Mouse (Mus musculus): Measurements from ENCODE around the gene Reck.

The Reck gene

DNA sequence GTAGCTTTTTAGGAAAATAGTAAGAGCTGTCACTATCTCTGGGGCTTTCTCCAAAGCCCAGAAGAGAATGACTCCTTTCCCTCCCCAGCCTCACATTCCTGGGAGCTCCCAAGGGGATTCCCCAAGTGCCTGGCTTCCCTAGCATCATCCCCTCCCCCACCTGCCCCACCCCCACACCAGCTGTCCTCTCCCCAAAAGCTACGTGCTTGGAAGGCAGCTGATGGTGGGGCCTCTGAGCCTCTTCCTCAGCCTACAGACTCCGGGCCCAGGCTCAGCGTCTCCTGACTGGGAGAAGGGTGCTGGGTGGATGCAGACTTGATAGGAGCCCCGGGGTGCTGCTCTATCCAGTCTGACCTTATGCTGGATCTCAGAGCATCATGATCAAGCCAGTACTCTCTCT, 94.0 kb downstream of the Reck start:
- DNase-seq (ENCODE audit: low read depth, low spot score) = peak; percentile 73

DNA sequence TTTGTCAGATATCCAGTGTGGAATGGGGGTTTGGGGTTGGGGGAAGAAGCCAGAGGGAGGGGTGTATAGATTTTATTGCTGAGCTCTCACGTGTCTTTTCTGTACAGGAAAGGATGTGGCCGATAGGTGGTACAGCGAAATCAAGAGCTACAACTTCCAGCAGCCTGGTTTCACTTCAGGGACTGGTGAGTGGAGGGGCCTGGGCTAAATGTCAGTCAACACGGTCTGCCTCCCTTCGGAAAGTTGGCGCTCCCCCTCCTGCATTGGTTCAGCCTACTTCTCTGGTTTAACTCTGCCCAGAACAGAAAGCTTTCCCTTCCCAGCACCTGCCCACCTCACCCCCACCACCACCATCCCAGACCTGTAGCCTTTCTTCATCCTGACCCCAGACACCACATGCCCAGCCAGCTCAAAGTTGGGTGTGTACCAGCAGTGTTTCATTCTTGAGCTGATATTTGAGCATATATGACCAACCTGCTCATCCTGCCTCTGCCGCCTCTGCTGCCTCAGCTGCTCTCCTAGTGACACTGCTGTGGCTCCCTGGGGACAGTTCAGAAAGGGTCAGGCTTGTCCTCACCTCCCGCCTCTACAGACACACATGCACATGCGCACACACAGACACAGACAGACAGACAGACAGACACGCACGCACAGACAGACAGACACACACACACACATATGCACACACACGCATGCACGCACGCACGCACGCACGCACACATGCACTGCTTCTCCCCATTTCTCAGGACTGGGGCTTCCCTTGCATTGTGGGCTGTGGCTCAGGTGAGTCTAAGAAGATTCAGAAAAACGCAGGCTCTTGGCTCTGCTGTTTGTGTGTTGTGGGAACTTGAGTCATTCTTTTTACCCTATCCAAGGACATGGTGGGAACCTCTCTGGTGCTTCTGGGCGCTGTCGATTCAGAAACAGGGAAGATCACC, 95.3 kb downstream of the Reck start:
- no peak for DNase-seq (ENCODE audit: low read depth, low spot score)

DNA sequence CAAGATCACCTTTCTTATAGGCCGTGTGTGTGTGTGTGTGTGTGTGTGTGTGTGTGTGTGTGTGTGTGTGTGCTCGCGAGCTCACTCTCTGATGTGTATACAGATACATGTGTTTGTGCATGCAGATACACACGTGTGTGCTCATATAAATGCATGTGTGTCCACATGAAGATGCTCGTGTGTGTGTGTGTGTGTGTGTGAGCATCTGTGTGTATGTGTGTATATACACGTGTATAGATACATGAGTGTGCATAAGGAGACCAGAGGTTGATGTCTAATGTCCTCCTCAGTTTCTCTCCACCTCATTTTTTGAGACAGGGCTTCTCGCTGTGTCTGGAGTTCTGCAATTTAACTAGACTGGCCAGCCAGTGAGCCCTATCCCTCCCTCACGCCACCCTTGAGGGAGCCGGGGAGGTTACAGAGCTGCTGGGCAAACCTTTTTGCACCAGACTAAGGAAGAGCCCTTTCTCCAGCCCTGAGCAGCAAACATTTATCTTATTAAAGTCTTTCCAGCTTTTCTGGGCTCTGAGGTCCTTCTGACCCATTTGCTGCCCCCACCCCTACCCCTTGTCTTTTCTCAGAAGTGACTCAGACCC, 96.3 kb downstream of the Reck start:
- DNase-seq (ENCODE audit: low read depth, low spot score) = no peak

DNA sequence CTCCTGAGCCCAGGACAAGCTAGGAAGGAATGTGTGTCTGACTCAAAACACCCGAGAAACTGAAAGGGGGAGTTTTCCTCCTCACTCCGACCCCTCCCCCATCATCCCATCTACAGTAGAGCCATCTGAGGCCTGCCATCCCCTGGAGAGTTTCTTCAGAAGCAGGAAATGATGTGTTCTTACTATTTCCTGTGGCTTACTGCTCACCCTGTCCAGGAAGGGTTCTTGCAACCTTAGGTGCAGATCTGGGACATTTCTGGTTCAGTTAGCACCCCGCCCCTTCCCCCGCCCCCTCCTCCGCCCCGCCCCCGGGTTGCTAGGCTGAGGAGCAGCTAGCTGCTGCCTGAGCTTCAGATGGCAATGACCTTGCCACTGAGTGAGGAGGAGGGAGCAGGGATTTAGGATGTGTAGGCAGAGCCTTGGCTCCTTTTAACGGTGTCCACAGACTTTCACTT, 96.8 kb downstream of the Reck start:
- peak; percentile 98 for DNase-seq (ENCODE audit: low read depth, low spot score)

DNA sequence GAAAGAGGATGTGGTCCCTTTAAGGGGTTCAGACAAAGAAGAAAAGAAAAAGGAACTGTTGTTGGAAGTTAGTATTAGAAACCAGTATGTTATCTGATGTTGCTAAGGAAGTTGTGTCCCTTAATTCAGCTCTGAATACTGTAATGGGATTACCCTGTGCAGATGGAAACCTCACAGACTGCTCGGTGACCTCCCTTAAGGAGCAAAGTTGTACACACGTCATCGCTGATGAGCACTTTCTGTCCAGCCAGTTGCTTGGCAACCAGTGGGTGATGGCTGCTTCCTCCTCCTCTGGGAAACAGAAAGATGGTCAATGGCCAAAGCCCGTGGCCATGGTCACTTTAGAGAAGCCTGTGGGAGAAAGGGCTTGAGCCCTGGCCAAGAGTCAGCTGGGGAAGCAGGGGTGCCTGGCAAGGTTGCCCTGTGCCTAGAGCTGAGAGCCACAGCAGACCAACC, 98.2 kb downstream of the Reck start:
- DNase-seq (ENCODE audit: low read depth, low spot score) = no peak

DNA sequence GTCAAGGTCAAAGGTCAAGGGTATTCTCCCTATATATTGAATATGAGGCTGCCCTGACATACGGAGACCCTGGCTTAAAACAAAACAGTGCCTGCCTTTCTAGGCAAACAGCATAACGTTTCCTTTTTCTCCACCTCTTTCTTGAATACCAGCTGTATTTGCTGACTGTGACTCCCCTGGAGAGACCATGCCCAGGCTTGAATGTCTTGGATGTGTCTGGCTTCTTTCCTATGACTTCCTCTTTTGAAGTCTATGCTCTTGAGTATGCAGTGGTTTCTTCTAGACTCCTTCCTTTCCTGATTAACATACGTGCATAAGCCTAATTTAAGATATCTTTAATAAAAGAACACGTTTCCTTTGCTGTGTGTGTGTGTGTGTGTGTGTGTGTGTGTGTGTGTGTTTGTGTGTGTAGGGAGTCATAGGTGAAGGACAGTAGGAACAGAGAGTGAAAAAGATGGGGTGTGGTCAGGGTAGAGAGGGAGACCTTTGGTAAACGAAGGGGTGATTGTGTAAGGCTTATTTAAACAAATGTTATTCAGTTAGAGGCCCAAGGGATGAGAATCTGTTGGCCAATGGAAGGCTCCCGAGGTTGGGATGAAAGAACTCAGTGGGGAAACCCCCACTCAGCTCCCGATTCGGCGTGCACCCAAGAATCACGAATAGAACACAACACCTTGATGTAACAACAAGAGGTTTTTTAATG, 99.7 kb downstream of the Reck start:
- no peak for DNase-seq (ENCODE audit: low read depth, low spot score)

DNA sequence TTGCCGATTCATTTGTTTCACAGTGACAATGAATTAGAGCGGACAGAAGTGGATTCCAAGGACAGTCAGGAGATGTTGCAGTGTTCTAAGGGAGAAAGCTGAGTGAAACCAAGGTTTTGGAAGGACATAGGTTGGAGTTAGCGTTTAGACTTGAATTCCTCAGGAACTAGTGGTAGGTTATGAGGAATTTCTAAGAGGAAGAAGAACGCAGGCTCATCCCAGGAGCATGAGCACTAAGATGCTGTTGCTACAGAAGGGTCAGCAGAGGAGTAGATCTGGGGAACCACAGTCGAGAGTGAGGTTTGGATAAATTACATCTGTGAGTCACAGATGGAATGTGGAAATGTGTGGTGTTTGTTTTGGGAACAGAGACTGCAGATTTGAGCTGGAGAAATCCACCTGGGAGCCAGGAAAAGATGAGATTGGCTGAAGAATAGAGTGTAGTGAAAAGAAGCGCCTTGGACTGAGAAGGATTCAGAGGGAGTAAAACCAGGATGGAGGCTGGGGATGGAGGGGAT, 101.0 kb downstream of the Reck start:
- peak; percentile 83 for DNase-seq (ENCODE audit: low read depth, low spot score)

DNA sequence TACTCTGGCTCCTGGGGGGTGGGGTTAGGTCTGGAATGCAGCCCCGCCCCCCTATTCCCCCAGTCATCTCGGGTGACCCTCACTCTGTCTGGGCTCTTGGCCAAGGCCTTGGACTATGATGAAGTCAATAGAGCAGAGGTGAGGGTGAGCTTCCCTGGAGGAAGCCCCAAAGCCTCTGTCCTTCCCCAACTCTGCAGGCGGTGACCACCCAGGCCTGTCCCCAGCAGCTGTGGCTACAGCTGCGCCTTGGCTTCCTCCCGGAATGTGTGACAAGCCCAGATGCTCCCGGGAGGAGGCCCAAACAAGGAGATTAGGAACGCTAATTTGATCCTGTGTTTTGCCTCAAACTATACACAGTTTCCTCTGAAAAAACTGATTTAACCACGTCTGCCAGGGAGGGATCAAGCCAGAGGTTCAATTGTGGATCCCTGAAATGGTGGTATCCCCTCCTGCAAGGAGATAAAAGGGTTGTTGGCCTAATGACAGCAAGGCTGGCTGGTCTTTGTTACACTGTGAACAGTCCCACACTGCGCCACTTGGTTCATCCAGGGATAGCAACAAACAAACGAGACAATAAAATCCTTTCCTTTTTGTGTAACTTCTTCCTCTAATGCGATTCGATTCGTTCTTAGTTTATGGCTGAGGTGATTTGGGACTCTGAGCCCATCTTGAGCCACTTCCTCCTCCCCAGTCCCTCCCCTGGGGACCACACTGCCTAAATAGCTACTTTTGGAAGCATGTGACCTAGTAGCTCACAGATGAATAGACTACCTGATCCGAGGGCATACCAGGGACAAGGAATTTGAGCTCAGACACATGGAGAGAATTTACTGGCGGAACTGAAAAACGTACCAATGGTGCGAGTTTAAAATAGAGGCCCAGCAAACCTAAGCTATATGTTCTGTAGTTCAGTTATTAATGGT, 103.5 kb downstream of the Reck start:
- DNase-seq (ENCODE audit: low read depth, low spot score) = no peak

DNA sequence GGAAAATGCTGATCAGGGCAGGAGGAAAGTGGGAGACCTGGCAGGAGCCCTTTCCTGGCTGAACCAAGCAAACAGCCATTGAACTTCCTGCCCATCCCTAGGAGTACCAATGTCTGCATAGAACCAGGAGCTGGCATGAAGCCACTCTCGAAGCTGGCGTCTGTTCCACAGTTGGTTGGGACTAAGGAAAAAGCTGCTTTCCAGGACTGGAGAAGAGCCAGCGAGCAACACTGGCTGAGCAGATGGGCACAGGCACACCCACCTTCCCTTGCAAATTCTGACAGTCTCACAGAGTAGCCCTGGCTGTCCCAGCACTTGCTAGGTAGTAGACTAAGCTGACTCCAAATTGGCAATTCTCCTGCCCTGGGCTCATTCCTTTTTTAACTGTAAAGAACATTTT, 104.4 kb downstream of the Reck start:
- DNase-seq (ENCODE audit: low read depth, low spot score) = no peak

DNA sequence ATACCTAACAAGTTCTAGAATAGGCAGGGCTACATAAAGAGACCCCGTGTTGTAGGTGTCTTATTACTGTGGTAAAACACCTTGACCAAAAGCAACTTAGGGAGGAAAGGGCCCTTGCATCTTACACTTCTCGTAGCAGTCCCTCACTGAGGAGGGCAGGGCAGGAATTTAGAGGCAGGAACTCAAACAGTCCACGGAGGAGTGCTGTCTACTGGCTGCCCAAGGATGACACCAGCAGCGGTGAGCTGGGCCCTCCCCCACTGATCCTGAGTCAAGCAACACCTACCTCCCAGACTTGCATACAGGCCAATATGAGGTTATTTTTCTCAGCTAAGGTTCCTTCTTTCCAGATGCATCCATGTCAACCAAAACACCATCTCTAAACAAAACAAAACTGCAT, 104.9 kb downstream of the Reck start:
- DNase-seq (ENCODE audit: low read depth, low spot score) = no peak

DNA sequence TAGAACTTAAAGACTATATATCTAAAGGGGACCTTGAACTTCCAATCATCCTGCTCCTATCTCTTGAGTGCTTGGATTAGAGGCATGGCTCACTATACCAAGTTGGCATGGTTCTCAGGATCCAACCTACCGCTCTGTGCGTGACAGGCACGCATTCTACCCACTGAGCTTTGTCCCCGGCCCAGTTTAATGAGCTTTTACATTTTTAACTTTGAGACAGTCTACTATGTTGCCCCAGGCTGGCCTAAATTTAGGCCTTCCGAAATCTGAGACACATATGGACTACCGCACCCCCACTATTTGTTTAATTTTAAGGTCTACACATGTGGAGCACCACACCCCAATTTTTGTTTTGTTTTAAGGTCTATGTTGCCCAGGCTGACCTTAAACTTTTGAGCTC, 105.5 kb downstream of the Reck start:
- no peak for DNase-seq (ENCODE audit: low read depth, low spot score)

DNA sequence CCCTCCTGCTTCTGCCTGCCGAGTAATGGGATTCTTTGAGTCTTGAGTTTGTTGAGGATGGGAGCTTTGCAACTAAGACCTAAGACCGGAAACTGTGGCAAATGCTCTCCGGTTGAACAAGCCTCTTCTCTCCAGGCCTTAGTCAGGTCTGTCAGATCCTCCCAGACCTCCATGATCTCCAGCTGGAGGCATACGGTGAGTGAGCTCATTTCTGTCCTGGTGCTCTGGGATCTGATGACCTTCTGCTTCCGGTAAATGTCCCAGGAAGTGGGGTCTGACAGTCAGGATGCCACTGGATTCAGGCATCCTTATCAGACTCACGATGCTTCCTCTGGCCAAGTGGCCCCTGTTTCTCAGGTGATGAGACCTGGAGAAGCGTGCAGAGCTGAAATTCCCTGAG, 105.9 kb downstream of the Reck start:
- no peak for DNase-seq (ENCODE audit: low read depth, low spot score)

DNA sequence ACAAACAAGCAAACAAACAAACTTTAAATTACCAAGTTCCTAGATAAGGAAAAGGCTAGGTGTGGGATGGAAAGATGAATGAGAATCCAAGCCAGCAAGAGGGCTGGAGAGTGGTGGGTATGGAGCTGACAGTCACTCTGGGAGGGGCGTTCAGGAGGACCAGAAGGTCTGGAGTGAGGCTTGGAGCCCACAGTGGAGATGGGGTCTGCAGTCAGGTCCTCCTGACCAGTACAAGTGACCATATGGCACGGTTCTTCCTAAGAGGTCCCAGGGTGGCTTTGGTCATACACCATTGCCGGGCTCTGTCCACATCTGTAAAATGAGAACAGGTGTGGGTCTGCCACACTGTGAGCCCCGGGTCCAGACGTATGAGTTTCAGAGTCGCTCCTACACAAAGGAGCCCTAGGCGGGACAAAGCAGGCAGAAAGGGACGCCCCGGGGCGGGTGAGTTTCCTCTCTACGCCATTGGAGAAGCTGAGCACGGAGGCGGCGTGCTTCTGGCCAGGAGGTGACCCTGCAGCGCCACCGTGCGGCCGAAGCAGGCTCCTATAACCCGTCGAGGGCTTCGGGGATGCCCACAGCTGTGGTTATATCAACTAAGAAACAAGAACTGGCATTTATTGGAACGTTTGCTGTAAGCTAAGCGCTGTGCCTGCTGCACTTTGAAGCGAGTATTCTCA, 106.9 kb downstream of the Reck start:
- DNase-seq (ENCODE audit: low read depth, low spot score) = peak; percentile 91

DNA sequence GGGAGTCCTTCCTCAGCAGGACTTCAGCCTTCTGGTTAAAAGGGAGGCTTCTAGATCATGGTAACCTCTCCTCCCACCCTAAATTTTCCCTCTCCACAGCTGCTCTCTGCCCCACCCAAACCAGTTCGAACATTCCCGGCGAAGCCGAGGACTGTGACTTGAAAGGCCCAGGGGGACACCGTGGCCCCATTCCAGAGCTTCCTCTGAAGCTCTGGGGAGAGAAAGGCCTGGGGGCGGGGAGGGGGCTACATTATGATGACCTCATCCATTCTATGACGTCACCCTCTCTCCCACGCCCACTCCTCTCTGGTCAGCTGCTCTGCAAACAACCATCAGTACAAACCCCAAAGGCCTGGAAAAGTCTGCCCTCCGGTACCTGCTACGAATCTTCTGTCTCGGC, 107.9 kb downstream of the Reck start, which contains the start of gene Ccin:
TSS of gene Ccin (plus strand) at position 303 of the 400 bp plus-strand sequence.
- no peak for DNase-seq (ENCODE audit: low read depth, low spot score)

DNA sequence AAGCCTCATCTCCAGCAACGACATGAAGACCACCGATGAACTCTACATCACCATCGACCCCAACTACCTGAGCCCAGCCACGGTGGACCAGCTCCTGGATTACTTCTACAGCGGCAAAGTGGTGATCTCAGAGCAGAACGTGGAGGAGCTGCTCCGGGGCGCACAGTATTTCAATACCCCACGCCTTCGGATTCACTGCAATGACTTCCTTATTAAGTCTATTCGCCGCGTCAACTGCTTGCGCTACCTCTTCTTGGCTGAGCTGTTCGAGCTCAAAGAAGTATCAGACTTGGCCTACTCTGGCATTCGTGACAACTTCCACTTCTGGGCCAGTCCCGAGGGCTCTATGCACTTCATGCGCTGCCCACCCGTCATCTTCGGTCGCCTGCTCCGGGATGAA, 108.4 kb downstream of the Reck start:
- DNase-seq (ENCODE audit: low read depth, low spot score) = no peak

DNA sequence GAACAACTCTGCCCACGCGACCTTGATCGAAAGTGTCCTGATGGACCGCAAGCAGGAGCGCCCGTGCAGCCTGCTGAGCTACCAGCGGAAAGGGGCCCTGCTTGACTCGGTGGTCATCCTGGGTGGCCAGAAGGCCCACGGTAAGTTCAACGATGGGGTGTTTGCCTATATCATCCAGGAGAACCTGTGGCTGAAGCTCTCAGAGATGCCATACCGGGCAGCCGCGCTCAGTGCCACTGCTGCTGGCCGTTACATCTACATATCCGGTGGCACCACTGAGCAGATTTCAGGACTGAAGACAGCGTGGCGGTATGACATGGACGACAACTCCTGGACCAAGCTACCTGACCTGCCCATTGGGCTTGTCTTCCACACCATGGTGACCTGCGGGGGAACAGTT, 109.0 kb downstream of the Reck start:
- DNase-seq (ENCODE audit: low read depth, low spot score) = no peak

DNA sequence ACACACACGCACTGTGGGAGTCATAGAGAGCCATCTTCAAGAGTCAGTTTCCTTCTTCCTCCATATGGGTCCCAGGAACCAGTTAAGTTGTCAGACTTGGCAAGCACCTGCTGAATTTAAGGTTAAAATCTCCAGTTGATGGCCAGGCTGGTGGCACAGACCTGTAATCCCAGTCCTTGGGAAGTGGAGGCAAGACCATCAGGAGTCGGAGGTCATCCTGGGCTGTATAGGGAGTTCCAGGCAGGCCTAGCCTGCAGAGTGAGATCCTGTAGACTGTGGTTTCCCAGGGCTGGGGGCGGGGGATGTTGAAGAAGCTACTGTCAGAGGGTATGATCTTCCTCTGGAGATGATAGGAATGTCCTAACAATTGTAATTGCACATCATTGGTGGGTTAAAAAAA, 113.6 kb downstream of the Reck start:
- DNase-seq (ENCODE audit: low read depth, low spot score) = no peak

DNA sequence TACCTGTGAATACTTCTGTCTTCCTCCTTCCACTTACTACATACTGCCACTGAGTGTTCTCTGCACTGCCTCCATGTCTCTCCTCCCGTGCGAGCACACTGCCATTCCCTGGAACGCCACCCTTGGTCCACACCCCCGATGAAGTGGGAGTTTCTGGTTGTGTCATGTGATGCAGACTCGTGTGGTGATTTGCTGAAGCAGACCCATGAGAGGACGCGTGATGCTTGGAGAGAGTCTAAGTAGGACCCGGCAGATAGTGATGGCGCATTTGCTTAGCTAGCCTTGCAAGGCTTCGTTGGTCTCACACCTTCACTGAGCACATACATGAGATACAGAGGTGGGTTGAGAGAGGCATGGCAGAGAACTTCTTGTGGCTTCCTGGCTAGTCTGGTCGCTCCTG, 117.7 kb downstream of the Reck start:
- no peak for DNase-seq (ENCODE audit: low read depth, low spot score)

DNA sequence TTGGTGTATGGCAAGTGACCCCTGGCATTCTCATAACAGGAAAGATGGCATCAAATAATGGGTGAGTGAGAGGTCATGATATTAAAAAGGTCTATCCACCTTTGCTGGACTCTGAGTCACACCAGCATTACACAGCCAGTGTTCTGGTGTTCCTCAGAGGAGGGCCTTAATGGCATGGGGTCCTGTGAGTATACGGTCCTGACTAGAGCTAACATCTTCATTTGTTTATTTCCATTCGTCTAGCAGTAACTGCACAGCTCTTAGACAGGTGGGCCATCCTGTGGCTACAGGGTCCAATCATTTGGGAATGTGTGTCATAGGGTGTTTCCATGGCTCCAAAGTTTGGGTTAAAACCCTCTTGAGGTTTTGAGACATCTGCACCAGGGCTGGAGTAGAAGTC, 119.0 kb downstream of the Reck start:
- DNase-seq (ENCODE audit: low read depth, low spot score) = no peak
